Mouse (Mus musculus) embryonic fibroblast, embryonic 13.5 days (primary cell): ENCODE measurements around the gene Kat2a. TPM values are rescaled to one million over a fixed set of nuclear protein-coding genes. Genes with fewer than 3 reads are reported as not detected.

Experiments
- H3K27ac ChIP-seq: 2 replicates; pipeline ENCODE4 v1.5.1; 2012; ENCODE audit warnings: low read length, control low read depth, inconsistent platforms; ENCODE audit not compliant: insufficient read depth
- H3K4me1 ChIP-seq: 2 replicates; pipeline ENCODE4 v1.6.1; 2011; ENCODE audit warnings: low read length; ENCODE audit not compliant: control insufficient read depth, insufficient read depth
- H3K4me3 ChIP-seq: 2 replicates; pipeline ENCODE4 v1.5.1; 2011; ENCODE audit warnings: mild to moderate bottlenecking, control low read depth, low read length; ENCODE audit not compliant: insufficient read depth
- CTCF ChIP-seq: IDR thresholded peaks from 2 replicates; pipeline ENCODE4 v1.5.1; 2011; ENCODE audit warnings: mild to moderate bottlenecking, control low read depth, low read length, moderate library complexity, borderline replicate concordance; ENCODE audit not compliant: insufficient read depth
- POLR2A ChIP-seq: IDR thresholded peaks from 2 replicates; pipeline ENCODE4 v1.6.1; 2011; ENCODE audit warnings: low read depth, mild to moderate bottlenecking, control low read depth, low read length, moderate library complexity
- polyA plus RNA-seq: library from polyadenylated mRNA; stranded (reverse); fragments of >200 nt; gene quantifications from 2 replicates; pipeline ENCODE4 v1.2.4, GENCODE M21; 2011; ENCODE audit warnings: low read depth; ENCODE audit not compliant: missing spikeins, insufficient read length

Gene Kat2a
- polyA plus RNA-seq = 31.1 and 34.1 TPM in 2 replicates

DNA sequence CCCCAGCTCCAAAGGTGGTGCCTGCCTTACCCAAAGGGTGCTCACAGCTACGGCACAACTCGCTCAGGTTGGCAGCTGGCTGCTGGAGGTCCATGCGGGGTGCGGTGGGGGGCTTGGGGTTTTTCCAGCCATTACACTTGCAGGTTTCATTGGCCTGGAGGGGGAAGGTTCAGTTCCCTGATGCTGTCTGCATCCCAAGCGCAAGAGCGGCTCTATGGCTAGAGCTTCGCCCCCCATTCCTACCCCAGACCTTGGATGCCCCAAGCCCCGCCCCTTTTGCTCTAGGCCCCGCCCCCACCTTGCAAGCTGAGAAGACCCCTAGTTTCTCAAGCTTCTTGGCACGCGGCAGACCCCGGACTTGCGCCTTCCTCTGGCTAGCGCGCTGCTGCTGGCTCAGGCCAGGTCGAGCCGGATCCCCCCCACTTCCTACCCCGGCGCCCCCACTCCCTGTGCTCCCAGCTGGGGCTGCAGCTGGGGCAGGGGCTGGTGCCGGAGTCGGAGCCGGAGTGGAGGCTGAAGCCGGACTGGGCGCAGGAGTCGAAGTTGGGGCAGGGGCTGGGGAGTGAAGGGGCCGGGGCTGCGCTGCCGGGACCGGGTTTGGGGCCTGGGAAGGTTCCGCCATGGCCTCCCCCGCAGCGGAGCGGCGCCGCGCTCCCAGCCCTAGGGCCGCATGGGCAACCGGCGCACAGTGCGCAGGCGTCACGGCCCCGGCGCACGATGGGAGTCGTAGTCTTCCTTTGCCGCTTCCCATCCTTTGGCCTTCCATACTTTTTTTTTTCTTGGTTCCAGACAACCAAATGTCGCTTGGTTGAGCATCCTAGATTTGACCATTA, at the start of gene Kat2a:
Kat2a (minus strand) TSS at position 683 of the 833 bp plus-strand sequence.
- H3K4me1 ChIP-seq = peaks cover 11% of the 10 kb centered on the region; the same call in 1 of the 2 replicates
- peak within 1 kb of the TSS; percentile 73 for H3K4me3 ChIP-seq
- peak; percentile 86 for TF ChIP-seq POLR2A
- no peak for TF ChIP-seq CTCF
- H3K27ac ChIP-seq = no peak within 1 kb of the TSS

DNA sequence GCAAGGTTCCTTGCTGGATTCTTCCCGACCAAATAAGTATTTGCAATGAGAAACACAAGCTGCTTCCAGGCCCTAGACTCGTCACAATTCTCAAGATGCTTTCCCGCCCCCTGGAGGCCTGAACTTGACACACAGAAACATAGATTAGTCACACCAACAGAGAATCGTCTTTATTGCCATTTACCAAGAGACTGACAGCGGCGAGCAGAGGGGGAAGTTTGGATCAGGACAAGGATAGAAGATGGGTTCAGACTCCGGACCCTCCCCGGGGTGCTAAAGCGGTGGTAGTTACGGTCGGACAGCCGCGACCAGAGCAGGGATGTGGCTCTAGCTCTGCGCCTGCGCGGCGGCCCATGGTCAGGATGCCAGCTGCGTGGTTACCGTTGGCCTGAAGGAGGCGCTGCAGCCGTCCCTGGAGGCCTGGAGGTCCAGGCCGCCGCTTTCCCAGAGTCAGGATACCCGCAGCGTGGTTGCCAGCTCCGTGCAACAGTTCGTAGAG, 49.3 kb upstream of the Kat2a start:
- TF ChIP-seq POLR2A (0 out of 2 replicates have a peak, but pooled peaks have one; percentile 24), CTCF (peak; percentile 91)
- H3K4me3 ChIP-seq = peak overlapping the region; percentile 61
- H3K4me1 ChIP-seq = no peaks in the 10 kb centered on the region
- H3K27ac ChIP-seq = no peak overlapping the region

DNA sequence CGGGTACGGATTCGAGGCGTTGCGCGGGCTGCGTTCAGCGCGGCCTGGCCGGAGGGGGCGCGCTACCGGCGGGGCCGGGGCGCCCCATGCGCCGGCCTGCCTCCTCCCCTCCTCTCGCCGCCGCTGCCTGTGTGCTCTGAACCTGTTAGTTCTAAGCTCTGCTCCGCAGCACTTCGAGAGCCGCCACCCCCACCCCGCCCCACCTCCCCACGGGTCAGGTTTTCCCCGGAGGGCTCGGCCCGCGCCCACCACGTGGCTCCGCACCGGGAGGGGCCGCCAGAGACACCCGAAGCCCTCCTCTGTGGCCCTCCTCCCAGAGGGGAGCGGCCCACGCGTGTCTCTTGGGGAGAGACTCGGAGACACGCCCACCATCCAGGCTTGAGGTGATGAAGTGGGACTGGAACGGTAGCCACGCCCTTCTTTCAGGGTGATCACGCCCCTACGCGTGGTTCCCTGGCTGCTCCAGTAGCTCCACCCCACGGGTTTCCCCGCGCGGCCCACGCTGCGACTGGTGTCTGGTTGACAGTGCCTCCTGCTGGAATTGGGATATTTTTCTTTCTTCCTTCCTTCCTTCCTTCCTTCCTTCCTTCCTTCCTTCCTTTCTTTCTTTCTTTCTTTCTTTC, 47.5 kb upstream of the Kat2a start, which contains the start of gene Kcnh4:
Kcnh4 (minus strand) TSS at position 332 of the 623 bp plus-strand sequence.
- Histone ChIP-seq H3K27ac (no peak within 1 kb of the TSS), H3K4me3 (no peak within 1 kb of the TSS), H3K4me1 (no peaks in the 10 kb centered on the region)
- TF ChIP-seq CTCF (no peak), POLR2A (no peak)

DNA sequence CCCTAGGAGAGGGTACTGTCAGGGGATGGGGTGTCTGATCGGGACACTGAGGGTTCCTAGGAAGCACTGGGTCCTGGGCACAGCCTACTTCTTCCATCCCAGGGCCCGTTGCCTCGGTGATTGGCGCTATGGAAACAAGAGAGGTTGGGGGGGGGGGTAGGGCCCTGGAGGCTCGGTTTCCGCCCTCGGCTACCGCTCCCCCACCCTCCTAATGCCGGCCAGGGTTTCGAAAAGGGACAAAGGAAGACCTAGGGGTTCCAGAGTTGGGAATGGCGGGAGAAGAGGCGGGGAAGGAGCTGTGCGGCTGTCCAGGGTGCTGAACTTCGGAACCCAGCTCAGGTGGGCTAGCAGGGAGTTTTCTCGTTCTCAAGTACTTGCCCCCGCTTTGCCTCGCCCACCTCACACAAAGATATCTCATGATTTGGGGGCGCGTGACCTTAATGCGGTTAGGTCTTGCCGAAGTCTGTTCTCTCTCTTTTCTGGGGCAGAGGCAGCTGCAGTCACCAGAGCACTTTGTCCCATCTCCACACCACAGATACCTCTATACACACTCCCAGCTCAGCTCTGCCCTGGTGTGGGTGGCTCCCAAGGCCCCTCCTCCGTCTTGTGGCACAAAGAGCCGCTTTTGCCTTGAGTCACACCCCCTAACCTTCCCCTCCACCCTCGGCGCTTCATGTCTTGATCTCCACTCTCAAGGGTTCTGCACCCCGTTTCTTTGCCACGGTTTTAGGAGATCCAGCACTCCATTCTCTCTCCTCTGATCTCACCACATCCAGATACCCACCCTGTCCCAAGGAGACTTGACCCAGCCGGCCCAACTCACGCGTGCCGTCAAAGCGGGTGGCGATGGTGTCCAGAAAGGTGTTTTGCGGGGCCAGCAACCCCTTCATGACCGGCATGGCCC, 46.7 kb upstream of the Kat2a start:
- TF ChIP-seq CTCF (no peak), POLR2A (no peak)
- H3K4me1 ChIP-seq = no peaks in the 10 kb centered on the region

DNA sequence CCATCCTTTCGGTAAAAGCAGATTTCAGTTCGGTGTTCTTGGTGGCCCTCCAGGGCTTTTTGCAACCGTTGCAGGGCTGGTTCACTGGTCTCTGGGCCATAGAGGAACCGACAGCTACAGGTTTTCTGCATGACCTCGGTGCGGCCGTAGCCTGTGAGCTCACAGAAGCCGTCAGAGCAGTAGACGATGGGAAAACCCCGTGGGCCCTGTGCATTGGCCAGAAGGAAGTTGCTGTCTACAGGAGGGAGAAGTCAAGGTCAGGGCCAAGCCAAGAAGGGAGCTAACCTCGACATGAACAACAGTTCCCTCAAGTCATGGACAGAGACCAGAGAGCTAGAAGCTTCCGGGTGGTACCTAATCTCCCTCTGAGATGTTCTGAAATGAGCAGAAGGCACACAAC, 45.3 kb upstream of the Kat2a start:
- TF ChIP-seq POLR2A = no peak
- no peak for TF ChIP-seq CTCF
- no peak overlapping the region for H3K27ac ChIP-seq
- H3K4me1 ChIP-seq = no peaks in the 10 kb centered on the region
- H3K4me3 ChIP-seq = no peak overlapping the region

More for the DNA sequence above, 46.7 kb upstream of the Kat2a start:
- no peak overlapping the region for H3K27ac ChIP-seq
- H3K4me3 ChIP-seq = no peak overlapping the region

DNA sequence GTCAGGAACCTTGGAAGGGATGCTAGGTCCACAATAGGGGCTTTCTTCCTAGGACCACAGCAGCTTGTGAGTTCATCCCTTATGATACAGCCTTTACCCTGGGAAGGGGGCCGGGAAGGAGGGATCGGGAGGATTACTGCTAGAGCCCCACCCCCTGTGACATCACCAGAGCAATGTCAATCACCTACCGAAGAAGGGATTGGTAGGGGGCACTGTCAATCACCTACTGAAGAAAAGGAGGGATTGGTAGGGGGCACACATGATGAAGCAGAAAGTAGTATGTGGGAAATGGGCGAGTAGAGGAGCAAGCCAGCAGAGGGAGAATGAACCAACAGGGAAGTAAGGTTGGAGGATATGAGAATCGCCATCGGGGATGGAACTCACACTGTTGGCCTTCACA, 44.2 kb upstream of the Kat2a start:
- TF ChIP-seq CTCF = no peak
- no peak for TF ChIP-seq POLR2A
- Histone ChIP-seq H3K4me3 (no peak overlapping the region), H3K4me1 (no peaks in the 10 kb centered on the region), H3K27ac (no peak overlapping the region)

DNA sequence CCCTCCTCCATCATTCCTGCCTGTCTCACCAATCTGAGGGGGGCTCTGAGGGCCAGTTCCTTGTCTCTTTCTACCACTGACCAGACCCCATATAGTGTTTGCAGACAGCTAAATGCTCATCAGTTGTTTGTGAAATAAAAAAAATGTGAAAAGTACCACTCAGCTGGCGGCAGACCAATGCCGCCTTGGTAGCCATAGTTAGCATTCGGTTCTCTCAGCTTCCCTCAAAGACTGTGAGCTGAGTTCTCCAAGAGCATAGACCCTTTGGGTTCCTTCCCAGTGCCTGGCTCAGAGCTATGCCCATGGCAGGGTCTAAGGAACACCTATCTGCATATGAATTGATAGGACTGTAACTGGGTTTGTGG, 42.4 kb upstream of the Kat2a start:
- TF ChIP-seq CTCF (no peak), POLR2A (no peak)
- Histone ChIP-seq H3K4me3 (no peak overlapping the region), H3K27ac (no peak overlapping the region), H3K4me1 (no peaks in the 10 kb centered on the region)

DNA sequence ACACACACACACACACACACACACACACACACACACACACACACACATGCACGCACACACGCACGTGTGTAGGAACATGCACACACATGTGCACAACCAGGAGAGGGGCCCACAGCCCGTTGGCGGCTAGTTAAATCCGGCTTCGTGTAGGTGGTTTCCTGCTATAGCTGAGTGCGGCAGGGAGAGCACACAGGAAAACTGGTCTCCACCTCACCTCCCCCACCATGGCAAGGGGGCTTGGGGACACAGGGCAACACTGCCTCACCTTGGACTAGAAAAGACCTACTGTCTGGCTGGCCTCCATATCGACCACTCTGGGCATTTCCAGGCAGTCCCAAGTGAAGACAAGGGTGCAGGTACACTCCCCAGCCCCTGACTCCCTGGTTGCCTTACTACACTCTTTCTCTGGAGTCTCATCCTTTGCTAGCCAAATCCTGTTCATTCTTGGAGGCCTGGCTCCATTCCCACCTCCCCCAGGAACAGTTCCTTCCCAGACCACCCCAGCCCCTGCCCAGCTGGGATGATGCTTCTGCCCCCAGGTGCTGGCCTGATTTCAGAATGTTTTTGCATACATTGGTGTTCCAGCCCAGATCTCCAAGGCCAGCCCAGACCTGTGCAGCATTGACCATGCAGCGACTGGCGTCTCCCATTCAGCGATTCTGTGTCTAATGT, 41.9 kb upstream of the Kat2a start:
- H3K4me1 ChIP-seq = no peaks in the 10 kb centered on the region
- H3K4me3 ChIP-seq = no peak overlapping the region
- no peak overlapping the region for H3K27ac ChIP-seq
- TF ChIP-seq POLR2A = no peak
- no peak for TF ChIP-seq CTCF

DNA sequence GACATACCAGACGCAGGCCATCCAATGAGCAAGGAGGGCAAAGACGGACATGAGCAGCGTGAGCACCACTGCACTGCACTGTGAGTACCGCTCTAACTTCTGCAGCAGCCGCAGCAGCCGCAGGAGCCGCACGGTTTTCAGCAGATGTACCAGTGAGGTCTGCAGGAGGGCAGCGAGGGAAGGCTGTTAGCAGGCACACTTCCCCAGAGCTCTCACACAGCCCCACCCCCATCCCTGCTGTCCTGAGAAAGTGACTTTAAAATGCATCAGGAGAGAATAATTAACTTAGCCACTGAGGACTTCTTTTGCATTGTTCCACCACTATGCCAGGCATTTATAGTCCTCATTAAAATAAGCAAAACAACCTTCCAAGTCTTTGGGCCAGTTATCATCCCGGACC, 40.0 kb upstream of the Kat2a start:
- Histone ChIP-seq H3K4me1 (no peaks in the 10 kb centered on the region), H3K4me3 (no peak overlapping the region), H3K27ac (no peak overlapping the region)
- TF ChIP-seq CTCF = no peak
- no peak for TF ChIP-seq POLR2A
